Mouse (Mus musculus) small intestine, adult 2 months (tissue): ENCODE data around the gene H2afy2.

Experiments used
- CTCF ChIP-seq: fragments of 200-500 bp; IDR thresholded peaks from 2 replicates; pipeline ENCODE4 v1.5.1; 2012; ENCODE audit warnings: low read depth, mild to moderate bottlenecking, control low read depth, inconsistent platforms, low read length, moderate library complexity, mixed read lengths; ENCODE audit not compliant: insufficient replicate concordance, insufficient read length; ENCODE audit errors: extremely low read depth
- POLR2A ChIP-seq: fragments of 200-500 bp; IDR thresholded peaks from 2 replicates; pipeline ENCODE4 v1.6.1; 2012; ENCODE audit warnings: low read depth, mild to moderate bottlenecking, control low read depth, inconsistent platforms, low read length, moderate library complexity

- TF ChIP-seq POLR2A, result no peak
- TF ChIP-seq CTCF, result no peak
Measured at GRCm38 (mm10) chr10:61832713-61833112, 48.8 kb upstream of the H2afy2 start.
